In the genomic region with DNA sequence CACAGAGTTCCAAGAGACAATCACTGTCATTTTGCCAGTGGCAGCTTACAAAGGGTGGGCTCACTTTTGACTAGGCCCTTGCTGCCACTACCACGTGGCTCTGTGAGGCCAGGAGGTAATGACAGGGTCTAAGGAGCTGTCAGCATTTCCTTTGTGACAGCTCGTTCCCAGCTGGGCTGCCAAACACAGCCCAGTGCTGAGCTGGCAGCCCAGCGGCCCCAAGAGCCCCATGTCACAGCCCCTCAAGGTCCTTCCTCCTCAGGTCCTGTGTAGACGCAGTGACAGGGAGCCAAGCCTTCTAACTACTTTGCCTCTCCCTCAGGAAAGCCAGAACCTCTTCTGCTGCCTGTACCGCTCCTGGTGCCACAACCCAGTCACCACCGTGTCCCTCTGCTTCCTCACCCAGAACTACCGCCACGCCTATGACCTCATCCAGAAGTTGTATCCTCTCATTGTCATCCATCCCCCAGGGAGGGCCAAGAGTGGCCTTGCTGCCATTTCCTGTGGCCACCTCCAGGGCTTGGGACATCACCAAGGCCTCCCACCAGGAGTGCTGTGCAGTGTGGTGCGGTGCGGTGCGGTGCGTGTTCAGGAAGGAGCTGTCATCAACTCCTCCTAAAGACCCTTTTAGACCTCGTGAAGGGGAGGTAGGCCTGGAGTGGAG, we compare ENCODE assay signal across 7 mouse cellular contexts. TPM values are rescaled to one million over a fixed set of nuclear protein-coding genes. Genes with fewer than 3 reads are reported as not detected.
DNase-seq lines count a peak whose midpoint lies in the region; ATAC-seq lines count a peak whose summit lies in the region.

No protein-coding gene starts in this region.

- H3K36me3 ChIP-seq in embryonic facial prominence, embryonic 13.5 days, result peaks cover 37% of the 10 kb centered on the region
- peaks cover 20% of the 10 kb centered on the region for H3K36me3 ChIP-seq in heart, embryonic 10.5 days
- 0 out of 2 replicates have a peak, but pooled peaks cover 3% of the 10 kb centered on the region for H3K36me3 ChIP-seq in lung, embryonic 15.5 days

- H3K27me3 ChIP-seq in embryonic facial prominence, embryonic 13.5 days, result no peaks in the 10 kb centered on the region
- H3K27me3 ChIP-seq in heart, embryonic 10.5 days (ENCODE audit: insufficient read depth, poor library complexity, severe bottlenecking), result no peaks in the 10 kb centered on the region
- no peaks in the 10 kb centered on the region for H3K27me3 ChIP-seq in lung, embryonic 15.5 days

- H3K9ac ChIP-seq in embryonic facial prominence, embryonic 13.5 days, result no peak overlapping the region
- no peak overlapping the region for H3K9ac ChIP-seq in lung, embryonic 15.5 days

- no peak for DNase-seq in heart, embryonic 10.5 days (ENCODE audit: low spot score)
- peak; percentile 42 for DNase-seq in kidney, adult 18-20 months
- no peak for DNase-seq in urinary bladder, postnatal 10 days (ENCODE audit: low spot score)
- no peak for DNase-seq in thymus, adult 18-20 months
- no peak for DNase-seq in MN1 (ENCODE audit: low spot score)

- peaks cover 47% of the 10 kb centered on the region for H3K4me1 ChIP-seq in embryonic facial prominence, embryonic 13.5 days
- peaks cover 82% of the 10 kb centered on the region for H3K4me1 ChIP-seq in heart, embryonic 10.5 days
- H3K4me1 ChIP-seq in lung, embryonic 15.5 days, result peaks cover 73% of the 10 kb centered on the region

- no peak overlapping the region for H3K4me2 ChIP-seq in embryonic facial prominence, embryonic 13.5 days
- H3K4me2 ChIP-seq in lung, embryonic 15.5 days, result 0 out of 2 replicates have a peak overlapping the region, but pooled peaks have one; percentile 13

- ATAC-seq in embryonic facial prominence, embryonic 13.5 days (ENCODE audit: insufficient number of reproducible peaks, insufficient read depth, low FRiP score, low TSS enrichment, low read depth), result no peak
- ATAC-seq in lung, embryonic 15.5 days (ENCODE audit: borderline replicate concordance, extremely low read depth, low FRiP score, low TSS enrichment), result peak; percentile 74

- peak overlapping the region; percentile 73 for H3K27ac ChIP-seq in embryonic facial prominence, embryonic 13.5 days
- H3K27ac ChIP-seq in heart, embryonic 10.5 days, result peak overlapping the region; percentile 83
- H3K27ac ChIP-seq in lung, embryonic 15.5 days, result peak overlapping the region; percentile 96

- 71% methylated on average over 13 of the region's 13 CpGs for WGBS in embryonic facial prominence, embryonic 13.5 days
- 34% methylated on average over 13 of the region's 13 CpGs for WGBS in heart, embryonic 10.5 days
- 44% methylated on average over 13 of the region's 13 CpGs for WGBS in lung, embryonic 15.5 days

- no peaks in the 10 kb centered on the region for H3K9me3 ChIP-seq in embryonic facial prominence, embryonic 13.5 days
- no peaks in the 10 kb centered on the region for H3K9me3 ChIP-seq in heart, embryonic 10.5 days
- H3K9me3 ChIP-seq in lung, embryonic 15.5 days, result no peaks in the 10 kb centered on the region

- H3K4me3 ChIP-seq in embryonic facial prominence, embryonic 13.5 days, result no peak overlapping the region
- H3K4me3 ChIP-seq in heart, embryonic 10.5 days, result no peak overlapping the region
- H3K4me3 ChIP-seq in lung, embryonic 15.5 days, result no peak overlapping the region

RNA-seq across cellular contexts. Expression of a gene that starts 9.9 kb away (rescaled TPM):
- polyA plus RNA-seq in embryonic facial prominence, embryonic 13.5 days (2015; fragmentation: Nextera tagmentation; extraction: Ambion mirVana), result 11.0 and 12.6 TPM in 2 replicates
- polyA plus RNA-seq in heart, embryonic 10.5 days (2016; fragmentation: Nextera tagmentation; extraction: Ambion mirVana), result 5.3 and 6.4 TPM in 2 replicates
- 23.0 and 27.9 TPM in 2 replicates for polyA plus RNA-seq in lung, embryonic 15.5 days (2015; fragmentation: Nextera tagmentation; extraction: Ambion mirVana)
